Mouse (Mus musculus) ES-Bruce4 (cell line): ENCODE measurements at regions not wholly inside any gene's neighbourhood (a gene's known extent, or its start where the extent isn't known, plus 50 kb on each side); places are given as distances from the start of the nearest gene placed in this dataset.

Experiments
- H3K27ac ChIP-seq: 2 replicates; pipeline ENCODE4 v1.5.1; 2012; ENCODE audit warnings: low read length, inconsistent platforms; ENCODE audit not compliant: insufficient read depth
- H3K27me3 ChIP-seq: 2 replicates; pipeline ENCODE4 v1.6.1; 2012; ENCODE audit warnings: mild to moderate bottlenecking, low read length, inconsistent platforms; ENCODE audit not compliant: control insufficient read depth, poor library complexity, insufficient read depth, severe bottlenecking
- H3K36me3 ChIP-seq: 2 replicates; pipeline ENCODE4 v1.6.1; 2012; ENCODE audit warnings: inconsistent platforms, mild to moderate bottlenecking, low read length, moderate library complexity; ENCODE audit not compliant: control insufficient read depth, poor library complexity, insufficient read depth, severe bottlenecking
- H3K4me1 ChIP-seq: one replicate; pipeline ENCODE4 v1.8.1; 2011; ENCODE audit warnings: low read length; ENCODE audit not compliant: control insufficient read depth, insufficient read depth
- H3K4me3 ChIP-seq: 2 replicates; pipeline ENCODE4 v1.5.1; 2011; ENCODE audit warnings: low read depth, mild to moderate bottlenecking, low read length
- H3K9ac ChIP-seq: 2 replicates; pipeline ENCODE4 v1.6.1; 2012; ENCODE audit warnings: low read depth, mild to moderate bottlenecking, inconsistent platforms; ENCODE audit not compliant: poor library complexity, severe bottlenecking
- H3K9me3 ChIP-seq: replicated peaks from 2 replicates; pipeline ENCODE4 v1.6.1; 2012; ENCODE audit warnings: mild to moderate bottlenecking, low read length, inconsistent platforms; ENCODE audit not compliant: control insufficient read depth, poor library complexity, insufficient read depth, severe bottlenecking
- CTCF ChIP-seq: IDR thresholded peaks from one replicate; pipeline ENCODE4 v1.8.1; 2011; ENCODE audit warnings: low read depth, low read length
- EP300 ChIP-seq: IDR thresholded peaks from 2 replicates; pipeline ENCODE4 v1.6.1; 2011; ENCODE audit warnings: low read depth, low read length; ENCODE audit not compliant: insufficient read depth
- POLR2A ChIP-seq: IDR thresholded peaks from one replicate; pipeline ENCODE4 v1.8.1; 2011; ENCODE audit warnings: low read length; ENCODE audit not compliant: insufficient read depth

DNA sequence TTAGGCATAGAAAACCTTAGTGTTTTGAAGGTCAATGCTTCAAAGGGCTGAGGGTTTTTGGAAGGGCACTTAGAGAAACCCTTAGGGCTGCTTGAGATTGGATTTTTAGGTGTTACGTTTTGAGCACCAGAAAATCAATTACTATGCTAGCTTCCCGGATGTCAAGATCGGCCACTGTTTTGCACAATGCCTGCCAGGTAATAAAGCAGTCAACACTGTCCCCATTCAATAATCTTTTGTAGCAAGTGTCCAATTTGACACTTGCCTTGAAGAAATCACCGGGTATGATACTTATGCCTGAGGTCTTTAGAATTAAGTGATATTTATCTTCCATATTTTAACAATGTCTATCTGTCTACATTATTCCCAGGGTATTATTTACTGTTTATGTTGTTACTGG, 403.0 kb upstream of the Sel1l start:
- Histone ChIP-seq H3K27me3 (no peaks in the 10 kb centered on the region), H3K4me3 (no peak overlapping the region), H3K27ac (no peak overlapping the region), H3K4me1 (no peaks in the 10 kb centered on the region), H3K9me3 (no peaks in the 10 kb centered on the region), H3K36me3 (no peaks in the 10 kb centered on the region), H3K9ac (no peak overlapping the region)
- TF ChIP-seq EP300 = no peak
- no peak for TF ChIP-seq POLR2A
- no peak for TF ChIP-seq CTCF

DNA sequence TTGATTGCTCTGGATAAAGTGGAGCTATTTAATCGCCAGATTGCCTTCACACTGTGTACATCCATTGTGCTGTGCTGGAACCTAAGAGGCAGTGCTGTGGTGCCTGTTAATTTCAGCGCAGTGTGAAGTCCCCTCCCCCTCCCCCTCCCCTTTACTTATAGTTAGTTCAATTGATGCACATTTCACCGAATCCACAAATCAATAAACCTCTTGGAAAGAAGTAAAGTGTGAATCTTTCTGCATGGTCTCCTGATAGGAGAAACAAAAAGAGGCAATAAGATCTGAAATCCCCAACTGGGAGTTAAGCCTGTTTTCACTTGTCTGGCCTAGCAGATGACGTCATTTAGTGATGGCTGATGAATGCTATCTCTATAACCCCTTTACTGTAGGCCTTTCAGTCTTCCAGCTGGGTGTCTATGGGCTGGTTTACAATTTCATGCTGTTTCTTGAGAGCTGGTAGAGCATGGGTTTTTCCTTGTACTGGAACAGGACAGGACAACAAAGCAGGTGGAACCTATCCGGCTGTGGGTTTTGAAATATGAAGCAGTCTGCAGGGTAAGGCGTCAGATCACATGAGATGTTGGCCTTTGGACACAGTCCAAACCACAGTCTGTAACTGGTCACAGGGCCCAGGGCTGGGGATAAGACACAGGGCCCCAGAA, 398.0 kb upstream of the Sel1l start:
- TF ChIP-seq CTCF (no peak), POLR2A (no peak), EP300 (no peak)
- Histone ChIP-seq H3K27me3 (no peaks in the 10 kb centered on the region), H3K4me1 (no peaks in the 10 kb centered on the region), H3K9ac (no peak overlapping the region), H3K27ac (no peak overlapping the region), H3K4me3 (no peak overlapping the region), H3K9me3 (no peaks in the 10 kb centered on the region), H3K36me3 (no peaks in the 10 kb centered on the region)

DNA sequence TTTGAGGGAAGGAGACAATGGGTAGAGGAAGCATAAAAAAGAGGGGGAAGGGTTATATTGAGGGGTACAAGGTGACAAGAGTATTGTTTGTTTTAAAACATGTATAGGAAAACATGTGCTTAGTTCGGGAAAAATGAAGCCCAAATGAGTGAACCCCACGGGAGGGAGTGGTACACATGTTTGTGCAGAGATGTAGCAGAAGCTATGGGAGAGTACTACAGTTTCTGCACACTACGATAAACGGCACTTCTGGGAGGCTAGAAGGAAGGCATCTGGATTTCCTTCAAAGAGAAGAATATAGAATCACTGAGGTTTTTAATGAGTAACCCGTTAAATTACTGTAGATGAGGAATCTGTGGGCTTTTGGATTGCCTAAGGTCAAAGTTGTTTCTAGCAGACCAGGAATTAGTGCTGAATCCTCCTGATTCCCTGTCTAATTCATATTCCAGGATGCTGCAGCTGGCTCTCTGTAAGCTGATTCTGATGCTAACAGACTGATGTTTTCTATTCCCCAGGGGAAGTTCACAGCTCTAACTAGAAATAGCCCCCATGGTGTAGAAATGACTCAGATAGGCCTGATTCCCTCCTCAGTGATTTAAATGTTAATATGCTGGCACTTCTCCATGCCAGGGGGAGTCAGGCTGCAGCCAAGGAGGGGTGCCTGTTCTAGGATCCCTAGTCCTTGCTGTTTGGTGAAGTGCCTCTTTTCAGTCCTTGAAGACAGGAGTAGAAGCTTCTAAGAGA, 391.2 kb upstream of the Sel1l start:
- Histone ChIP-seq H3K9me3 (no peaks in the 10 kb centered on the region), H3K27ac (no peak overlapping the region), H3K9ac (no peak overlapping the region), H3K27me3 (no peaks in the 10 kb centered on the region), H3K4me3 (no peak overlapping the region), H3K4me1 (no peaks in the 10 kb centered on the region), H3K36me3 (no peaks in the 10 kb centered on the region)
- TF ChIP-seq CTCF (no peak), EP300 (no peak), POLR2A (no peak)

GRCm38 (mm10) chr12:92233650-92234408, 384.9 kb upstream of the Sel1l start:
- Histone ChIP-seq H3K9ac (no peak overlapping the region), H3K4me3 (no peak overlapping the region), H3K27ac (no peak overlapping the region), H3K36me3 (no peaks in the 10 kb centered on the region), H3K4me1 (no peaks in the 10 kb centered on the region), H3K9me3 (no peaks in the 10 kb centered on the region), H3K27me3 (no peaks in the 10 kb centered on the region)
- TF ChIP-seq POLR2A (no peak), EP300 (no peak), CTCF (no peak)

- H3K27ac ChIP-seq = no peak overlapping the region
- no peak overlapping the region for H3K9ac ChIP-seq
- no peaks in the 10 kb centered on the region for H3K27me3 ChIP-seq
- H3K4me1 ChIP-seq = no peaks in the 10 kb centered on the region
- no peaks in the 10 kb centered on the region for H3K9me3 ChIP-seq
- H3K36me3 ChIP-seq = no peaks in the 10 kb centered on the region
- TF ChIP-seq EP300 (no peak), CTCF (no peak), POLR2A (no peak)
- no peak overlapping the region for H3K4me3 ChIP-seq
Measured at GRCm38 (mm10) chr12:92228585-92228984, 379.6 kb upstream of the Sel1l start.
